Mouse (Mus musculus): ENCODE results near the gene Slc2a8.
A peak's percentile ranks its signal among the peaks of the same experiment; 100 is the strongest.

The Slc2a8 gene

DNA sequence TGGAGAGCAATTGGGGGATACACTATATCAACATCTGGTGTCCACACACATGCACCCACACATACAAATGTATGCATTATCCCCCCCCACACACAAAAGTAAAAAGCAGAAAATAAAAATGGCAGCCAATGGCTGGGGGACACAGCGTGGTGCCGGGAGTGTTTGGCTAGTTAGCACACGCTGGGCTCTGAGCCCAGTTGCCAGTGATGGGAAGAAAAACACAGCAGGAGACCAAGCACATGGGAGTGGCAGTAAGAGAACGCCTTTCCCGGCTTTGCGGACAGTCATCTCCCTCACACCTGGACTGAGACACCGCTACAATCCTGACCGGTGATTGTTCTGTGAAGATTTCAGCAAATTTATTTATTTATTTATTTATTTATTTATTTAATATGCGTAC, 10.6 kb downstream of the Slc2a8 start:
- no peak for DNase-seq (ENCODE audit: low spot score)

DNA sequence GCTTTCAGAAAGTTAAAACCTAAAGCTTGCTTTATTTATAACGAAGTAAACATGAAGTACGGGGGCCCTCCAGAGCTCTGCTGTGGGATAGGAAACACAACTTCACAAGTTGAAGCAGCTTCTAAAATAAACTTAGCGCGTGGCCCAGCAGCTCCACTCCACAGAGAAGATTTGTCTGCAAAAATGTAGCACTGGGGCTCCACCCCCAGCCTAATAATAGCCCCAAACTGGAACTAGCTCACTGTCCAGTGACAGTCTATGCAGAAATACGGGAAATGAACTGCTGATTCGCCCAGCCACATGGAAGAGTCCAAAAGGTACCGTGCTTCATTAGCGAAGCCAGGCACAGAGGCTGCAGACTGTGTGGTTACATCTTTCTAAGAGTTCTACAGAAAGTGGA, 12.6 kb downstream of the Slc2a8 start:
- no peak for DNase-seq (ENCODE audit: low spot score)

DNA sequence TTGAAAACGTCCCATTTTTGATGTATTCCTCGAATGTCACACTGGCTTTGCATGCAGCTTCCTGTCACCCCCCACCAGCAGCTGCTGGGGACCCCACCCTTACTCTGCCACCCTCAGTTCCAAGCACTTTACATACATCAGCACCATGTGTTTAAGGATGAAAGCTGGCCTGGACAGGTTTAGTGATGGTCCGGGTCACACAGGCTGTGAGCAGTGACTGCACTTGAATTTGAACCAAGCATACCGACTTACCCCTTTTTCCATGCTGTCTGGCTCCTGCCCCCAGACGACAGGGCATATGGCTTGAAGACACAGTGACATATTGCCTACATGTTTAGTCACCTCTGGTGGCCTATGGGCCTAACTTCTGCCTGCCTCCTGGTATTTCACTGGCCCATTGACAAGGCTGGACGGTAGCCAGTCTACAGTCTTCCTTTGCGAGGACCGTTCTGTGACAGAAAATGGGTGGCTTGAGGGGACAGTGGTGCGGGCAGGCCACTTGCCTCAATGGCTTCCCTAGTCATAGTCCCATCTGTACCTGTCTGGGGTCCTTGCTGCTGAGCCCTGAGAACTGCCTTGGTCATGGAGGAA, 13.8 kb downstream of the Slc2a8 start:
- DNase-seq (ENCODE audit: low spot score), result no peak

DNA sequence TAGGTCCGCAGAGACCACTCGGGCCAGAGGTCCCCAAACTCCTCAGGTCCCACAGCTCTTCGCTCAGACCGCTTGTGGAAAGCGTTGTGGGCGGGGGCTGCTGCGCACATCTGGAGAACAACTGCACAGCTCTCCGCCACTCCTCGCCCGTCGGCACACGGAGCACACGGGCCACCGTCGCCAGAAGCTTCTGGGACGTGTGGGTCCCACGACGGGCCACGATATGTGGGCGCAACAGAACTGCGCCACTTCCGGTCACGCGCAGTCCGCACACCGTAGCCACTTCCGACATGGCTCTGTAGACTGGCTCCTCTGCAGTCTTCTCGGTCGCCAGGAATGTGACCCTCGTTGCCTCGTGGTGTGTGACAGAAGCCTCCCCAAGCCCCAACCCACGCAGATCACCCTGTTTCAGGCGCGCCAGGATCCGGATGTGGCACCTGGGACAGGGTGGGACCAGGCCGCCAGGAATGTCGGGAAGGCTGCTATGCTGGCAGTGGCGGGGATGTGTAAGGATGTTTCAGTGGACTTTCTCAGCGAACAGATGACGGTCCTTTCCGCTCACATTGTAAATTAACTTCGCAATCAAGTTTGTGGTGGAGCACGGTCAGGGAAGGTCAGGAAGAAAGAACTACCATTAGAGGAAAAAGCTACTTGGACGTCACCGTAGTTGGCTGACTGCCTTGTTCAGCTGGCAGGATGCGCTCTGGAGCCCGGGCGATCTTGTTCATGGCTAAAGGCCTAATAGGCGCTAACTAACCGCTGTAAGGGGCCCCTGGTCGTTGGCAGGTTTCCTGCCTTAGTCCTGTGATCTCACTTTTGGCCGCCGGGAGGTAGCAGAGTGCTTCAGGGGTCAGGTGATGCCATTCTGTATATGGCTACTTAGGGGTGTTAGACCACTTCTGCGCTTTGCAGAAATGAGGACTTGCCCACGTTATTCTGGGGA, 14.9 kb downstream of the Slc2a8 start:
- peak; percentile 81 for DNase-seq (ENCODE audit: low spot score)

DNA sequence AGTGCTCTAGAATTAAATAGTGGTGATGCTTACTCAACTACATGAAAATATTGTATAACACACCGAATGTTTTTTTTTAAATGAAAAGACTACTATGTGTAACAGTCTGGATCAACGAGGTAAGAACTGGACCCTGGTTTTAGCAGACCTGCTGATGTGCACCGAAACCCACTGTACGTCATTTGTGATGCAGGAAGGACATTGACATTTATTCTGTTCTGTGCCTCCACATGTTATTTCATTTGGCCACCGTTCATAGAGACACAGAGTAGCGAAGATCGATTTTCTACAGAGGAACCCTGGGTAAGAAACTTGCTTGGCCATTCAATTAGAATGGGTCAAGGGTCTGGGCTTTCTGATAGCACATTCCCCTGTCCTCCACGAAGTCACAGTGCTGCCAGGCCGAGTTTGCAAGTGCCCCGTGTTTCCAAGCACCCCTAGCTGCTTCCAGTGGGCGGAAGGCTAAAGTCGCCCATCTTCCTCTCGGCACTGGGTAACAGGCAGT, 15.6 kb downstream of the Slc2a8 start:
- no peak for DNase-seq (ENCODE audit: low spot score)

DNA sequence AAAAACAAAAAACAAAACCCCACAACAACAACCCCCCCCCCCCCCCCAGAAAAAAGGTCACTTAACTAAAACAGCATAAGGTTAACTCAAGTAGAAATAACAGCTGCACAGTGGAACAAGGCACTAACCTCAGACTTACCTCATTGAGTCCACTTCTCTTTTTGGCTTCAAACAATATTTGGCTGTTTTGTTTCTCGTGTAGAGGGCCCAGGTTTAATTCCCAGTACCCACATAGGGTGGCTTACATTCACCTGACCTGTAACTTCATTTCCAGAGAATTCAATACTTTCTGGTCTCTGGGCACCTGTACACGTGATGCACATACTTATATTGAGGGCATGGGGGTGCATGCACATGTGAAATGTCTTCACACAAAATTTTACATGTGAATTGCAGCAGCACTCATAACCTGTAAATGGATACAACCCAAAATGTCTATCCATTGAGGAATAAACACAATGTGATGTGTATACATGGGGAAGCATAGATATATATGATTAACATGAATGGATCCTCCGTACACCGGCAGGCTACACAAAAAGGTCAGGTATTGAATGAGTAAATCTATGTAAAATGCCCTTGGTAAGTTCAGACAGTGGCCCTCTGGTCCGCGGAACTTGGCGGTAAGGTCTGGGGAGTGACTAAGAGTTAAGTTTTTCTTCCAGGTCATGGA, 16.2 kb downstream of the Slc2a8 start:
- no peak for DNase-seq (ENCODE audit: low spot score)

DNA sequence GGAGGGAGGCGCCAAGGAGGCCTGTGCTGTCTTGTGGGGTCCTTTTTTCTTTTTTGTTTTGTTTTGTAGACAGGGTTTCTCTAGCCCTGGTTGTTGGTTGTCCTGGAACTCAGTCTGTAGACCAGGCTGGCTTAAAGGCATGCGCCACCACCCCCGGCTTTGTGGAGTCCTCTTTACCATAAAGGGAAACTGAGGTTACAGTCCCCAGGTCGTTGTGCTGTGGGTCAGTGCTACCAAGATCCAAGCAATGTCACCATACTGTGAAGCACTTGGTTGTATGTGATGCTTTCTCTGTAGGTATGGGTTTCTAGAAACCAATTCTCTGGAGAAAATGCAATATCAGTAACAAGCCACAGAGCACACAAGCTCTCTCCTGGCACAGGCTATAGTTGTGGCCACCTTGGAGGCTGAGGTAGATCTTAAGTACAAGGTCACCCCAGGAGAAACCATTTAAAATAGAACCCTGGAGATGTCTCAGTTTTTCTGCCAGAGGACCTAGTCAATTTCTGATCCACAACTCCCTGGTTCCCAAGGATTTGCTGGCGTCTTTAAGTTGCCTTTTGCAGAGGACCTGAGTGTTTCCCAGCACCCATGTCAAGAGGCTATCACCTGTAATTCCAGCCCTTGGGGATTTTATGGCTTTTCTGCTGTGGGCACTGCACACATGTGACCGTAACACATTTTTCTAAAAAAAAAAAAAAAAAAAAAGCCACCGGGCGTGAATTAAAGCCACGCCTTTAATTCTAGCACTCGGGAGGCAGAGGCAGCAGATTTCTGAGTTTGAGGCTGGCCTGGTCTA, 17.0 kb downstream of the Slc2a8 start:
- DNase-seq (ENCODE audit: low spot score), result no peak

DNA sequence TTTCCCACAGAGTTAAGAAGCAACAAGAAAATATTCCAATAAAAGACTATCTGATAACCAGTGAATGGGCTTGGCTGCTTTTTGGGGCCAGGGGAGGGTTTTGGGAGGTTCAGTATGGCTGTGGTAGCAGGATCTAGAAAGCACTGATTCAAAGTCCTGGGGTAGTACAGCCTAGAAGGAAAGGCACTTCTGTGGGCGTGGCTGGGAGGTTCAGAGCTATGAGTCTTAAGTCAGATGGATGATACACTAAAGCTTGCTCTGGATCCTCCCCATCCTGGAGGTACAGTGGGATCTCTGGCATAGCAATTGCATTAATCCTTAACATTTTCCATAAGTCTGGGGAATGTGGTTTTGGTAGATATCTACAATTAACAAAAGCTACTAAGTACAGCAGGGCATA, 17.9 kb downstream of the Slc2a8 start:
- no peak for DNase-seq (ENCODE audit: low spot score)

DNA sequence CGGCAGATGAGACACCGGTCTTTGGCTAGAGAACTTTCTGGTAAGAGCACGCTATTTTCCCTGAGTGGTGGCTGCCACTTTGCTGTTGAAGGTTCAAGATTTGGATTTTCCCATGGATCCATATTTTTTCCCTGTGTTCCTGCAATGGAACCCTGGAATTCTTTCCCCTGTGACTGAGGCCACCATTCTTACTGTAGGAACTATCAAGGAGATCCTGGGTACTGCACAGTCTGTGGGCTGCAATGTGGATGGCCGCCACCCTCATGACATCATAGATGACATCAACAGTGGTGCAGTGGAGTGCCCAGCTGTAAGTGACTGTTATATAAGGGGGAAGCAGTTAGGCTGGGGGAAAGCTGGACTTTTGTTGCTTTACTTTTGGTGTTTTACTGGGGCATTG, 18.3 kb downstream of the Slc2a8 start:
- no peak for DNase-seq (ENCODE audit: low spot score)

DNA sequence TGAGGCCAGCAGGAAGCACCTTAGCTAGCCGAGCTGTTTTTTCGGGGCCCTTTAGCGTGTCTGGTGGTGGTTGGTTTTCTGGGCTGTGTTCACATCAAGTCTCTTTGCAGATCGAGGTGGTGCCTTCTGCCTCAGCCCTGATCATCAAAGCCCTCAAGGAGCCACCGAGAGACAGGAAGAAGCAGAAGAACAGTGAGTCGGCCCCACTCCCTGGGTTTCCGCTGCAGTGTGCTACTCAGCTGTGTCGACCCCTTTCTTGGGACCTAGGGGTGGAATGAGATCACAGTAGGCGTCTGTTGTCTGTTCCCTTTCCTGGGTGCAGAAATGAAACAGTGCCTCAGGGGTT, 19.0 kb downstream of the Slc2a8 start:
- no peak for DNase-seq (ENCODE audit: low spot score)

DNA sequence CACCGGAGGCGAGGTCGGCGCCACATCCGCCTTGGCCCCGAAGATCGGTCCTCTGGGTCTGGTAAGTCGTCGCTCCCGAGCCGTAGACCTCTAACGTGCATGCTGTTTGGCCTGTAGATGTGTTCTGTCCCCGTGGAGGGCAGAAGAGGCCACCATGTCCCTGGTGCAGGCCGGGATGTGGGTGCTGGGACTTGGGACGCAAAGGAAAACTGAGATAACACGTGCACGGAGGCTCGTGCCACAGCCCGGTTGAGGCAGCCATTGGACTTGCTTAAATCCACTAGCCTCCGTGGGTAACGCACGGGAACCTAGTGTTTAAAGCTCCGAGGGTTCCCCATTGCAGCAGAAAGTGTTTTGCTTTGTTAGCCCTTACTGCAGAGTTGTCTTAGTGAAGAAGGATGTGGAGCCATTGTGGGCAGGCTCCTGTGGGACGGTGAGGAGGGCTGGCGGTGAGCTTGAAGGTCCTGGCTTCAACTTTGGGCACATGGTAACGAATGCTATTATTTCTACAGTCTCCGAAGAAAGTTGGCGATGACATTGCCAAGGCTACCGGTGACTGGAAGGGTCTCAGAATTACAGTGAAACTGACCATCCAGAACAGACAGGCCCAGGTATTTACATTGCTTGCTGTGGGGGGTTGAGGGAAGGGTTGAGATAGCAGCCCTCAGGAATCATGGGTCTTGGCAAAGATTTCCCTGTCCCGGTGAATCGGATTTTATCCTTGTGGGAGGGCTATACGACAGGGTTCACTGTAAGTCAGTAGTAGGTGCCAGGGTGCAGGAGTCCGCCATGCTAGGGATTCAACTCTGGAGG, 19.6 kb downstream of the Slc2a8 start:
- no peak for DNase-seq (ENCODE audit: low spot score)

DNA sequence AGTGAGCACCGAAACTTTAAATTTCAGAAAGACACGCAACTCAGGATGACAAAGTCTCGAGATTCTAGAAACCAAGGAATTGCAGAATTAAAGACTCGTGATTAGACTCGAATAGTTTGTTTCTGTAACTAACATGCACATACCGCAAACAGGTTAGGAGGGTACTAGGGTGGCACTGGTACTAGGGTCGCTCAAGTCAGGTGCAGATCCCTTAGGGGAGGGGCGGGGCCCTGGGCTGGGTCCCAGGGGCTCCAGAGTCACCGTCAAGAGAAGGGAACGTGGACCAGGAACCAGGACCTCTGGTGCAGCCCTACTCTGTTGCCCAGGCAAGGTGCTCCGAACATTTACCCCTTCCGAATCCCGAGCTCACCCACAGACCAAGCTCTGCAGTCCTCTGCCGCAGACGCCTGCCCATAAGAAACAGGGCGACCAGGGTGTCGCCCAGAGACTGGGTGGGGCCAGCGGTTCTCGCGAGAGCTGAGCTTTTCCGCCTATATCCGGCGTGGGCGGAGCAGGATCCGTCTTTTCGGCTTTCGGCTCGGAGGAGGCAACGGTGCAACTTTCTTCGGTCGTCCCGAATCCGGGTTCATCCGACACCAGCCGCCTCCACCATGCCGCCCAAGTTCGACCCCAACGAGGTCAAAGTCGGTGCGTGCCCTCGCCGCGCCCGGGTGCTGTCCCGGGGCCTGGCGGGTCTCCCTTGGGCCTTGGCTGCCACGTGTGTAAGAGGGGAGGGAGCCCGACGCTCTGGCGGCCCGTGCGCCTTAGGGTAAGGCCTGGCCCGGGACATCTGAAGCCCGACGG, 20.5 kb downstream of the Slc2a8 start, which contains the start of the genes Rpl12 and Lrsam1:
Gene Rpl12 (plus strand): TSS at position 368 of the 804 bp plus-strand sequence.
Gene Lrsam1 (minus strand): TSS at position 423 of the 804 bp plus-strand sequence.
- DNase-seq (ENCODE audit: low spot score), result peak; percentile 92

DNA sequence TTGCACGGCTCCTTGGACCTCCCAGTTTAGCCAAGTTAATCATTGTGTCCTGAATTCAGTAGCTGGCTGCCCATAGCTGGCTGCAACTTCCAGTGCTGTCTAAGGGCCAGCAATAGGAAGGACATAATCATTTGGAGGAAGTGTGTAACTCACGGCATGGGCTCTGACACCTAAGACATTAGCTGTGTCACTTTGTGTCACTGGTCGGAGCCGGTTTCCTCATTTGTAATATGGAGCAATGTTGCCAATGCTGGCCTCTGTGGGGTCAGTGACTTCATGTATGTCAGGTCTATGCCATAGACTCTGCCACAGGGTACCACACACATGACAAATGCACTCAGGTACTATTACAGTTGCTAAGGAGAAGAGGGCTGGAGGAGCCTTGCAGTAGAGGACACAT, 21.6 kb downstream of the Slc2a8 start:
- DNase-seq (ENCODE audit: low spot score), result no peak

DNA sequence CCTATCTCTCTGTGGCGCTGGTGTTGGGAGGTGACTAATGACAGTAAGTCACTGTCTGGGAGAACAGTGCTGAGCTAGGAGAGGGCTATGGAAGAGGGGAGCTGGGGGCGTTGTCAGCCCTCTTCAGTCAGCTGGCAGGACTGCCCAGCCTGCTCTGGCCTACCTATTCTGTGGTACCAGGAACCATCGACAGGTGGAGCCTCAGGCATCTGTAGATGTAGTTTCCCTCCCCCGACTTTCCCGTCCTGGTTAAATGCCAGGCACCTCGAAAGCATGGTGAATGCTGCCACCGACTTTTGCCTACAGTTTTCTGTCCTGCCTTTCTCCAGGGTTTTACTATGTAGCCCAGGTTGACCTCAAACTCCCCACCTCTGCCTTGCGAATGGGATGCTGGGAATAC, 24.5 kb downstream of the Slc2a8 start:
- no peak for DNase-seq (ENCODE audit: low spot score)

DNA sequence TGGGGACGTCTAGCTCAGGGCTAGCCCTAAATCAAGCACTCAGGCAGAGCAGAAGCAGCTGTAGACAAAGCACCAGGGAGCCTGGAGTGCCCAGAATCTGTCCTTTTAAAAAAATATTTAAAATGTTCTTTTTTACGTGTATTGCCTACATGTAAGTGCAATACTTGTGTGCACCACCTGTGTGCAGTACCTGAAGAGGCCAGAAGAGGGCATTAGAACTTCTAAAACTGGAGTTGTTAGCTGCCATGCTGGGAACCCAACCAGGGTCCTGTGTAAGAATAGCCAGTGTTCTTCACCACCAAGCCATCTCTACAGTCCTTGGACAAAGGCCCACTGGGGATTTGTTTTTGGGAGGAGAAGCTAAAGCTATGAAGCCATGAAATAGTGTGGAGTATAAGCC, 27.3 kb downstream of the Slc2a8 start:
- no peak for DNase-seq (ENCODE audit: low spot score)

DNA sequence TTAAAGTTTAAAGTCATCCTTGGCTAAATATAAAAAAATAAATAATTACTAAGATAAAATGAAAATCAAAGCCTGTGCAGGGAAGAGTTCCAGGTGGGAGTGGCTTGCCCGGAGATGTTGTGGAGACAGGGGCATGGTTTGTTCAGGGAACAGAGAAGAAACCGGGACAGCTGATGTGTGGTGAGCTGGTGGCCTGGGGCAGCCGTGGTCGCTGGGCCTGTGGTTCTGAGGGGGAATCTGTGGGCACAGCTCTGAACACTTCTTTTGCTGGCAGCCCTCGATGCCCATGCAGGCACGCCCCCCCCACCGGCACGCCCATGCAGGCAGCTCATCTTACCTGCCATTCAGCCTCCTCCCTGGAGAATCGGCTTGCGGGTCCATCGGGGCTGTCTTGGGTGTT, 34.4 kb downstream of the Slc2a8 start:
- DNase-seq (ENCODE audit: low spot score), result no peak

DNA sequence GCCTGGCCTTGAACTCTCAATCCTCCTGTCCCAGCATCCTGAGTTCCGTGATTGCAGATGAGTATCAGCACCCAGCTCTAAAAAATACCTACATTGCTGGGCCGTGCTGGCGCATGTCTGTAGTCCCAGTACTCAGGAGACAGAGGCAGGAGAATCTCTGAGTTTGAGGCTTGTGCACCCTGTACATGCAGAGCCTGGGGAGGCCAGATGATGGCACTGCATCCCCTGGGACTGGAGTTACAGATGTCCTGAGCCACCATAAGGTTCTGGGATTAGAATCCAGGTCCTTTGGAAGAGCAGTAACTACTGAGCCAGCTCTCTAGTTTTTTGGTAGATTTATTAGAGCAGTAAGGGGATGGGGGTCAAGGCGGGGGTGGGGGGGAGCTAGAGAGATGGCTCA, 41.4 kb downstream of the Slc2a8 start:
- DNase-seq (ENCODE audit: low spot score), result no peak

DNA sequence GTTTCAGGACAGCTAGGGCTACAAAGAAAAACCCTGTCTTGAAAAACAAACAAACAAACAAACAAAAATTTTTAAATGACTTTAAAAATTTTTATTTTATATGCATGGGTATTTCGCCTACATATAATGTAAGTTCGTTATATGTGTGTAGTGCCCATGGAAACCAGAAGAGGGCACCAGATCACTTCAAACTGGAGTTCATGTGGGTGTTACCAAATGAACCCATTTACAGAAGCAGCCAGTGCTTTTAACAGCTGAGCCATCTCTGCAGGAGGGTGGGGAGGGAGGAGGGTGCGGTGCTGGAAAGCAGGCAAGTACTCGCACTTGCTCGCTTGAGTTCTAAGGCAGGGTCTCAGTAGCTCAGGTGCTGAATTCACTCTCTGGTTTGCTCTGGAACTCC, 42.5 kb downstream of the Slc2a8 start:
- DNase-seq (ENCODE audit: low spot score), result no peak

DNA sequence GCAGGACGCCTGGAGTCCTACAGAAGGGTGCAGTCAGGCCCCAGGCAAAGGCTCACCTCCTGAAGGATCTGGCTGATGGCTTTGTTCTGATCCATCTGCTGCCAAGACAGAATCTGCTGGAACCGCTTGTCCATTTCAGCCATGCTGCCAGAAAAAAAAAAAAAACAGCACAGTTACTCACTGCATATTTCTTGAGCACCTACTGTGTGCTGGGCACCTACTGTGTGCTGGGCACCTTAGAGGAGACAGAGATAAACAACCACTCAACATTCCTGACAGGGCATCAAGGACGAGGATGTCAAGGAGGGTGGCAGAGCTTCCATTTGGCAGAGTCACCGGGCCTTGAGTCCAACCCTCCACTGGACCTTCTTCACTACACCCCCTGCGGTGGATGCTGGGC, 43.1 kb downstream of the Slc2a8 start:
- DNase-seq (ENCODE audit: low spot score), result no peak

DNA sequence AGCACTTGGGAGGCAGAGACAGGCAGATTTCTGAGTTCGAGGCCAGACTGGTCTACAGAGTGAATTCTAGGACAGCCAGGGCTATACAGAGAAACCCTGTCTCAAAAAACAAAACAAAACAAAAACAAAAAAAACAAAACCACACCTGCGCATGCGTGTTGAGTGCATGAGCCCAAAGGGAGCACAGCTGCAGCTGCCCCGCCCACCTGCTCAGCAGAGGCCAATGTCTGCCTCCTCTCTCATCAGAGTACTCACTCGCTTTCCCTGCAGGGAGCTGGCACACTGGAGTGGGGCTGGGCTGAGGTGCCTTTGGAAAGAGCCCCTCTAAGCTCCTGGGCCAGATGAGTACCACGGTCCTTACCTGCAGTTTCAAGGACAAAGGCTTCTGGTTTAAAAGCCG, 50.2 kb downstream of the Slc2a8 start:
- DNase-seq (ENCODE audit: low spot score), result no peak
